Mouse (Mus musculus) stomach, embryonic 14.5 days (tissue): Measurements from ENCODE around the gene Olfr854. TPM values are rescaled to one million over a fixed set of nuclear protein-coding genes. Genes with fewer than 3 reads are reported as not detected.

Experiments used
- ATAC-seq: fragments of 200-750 bp; cut with Nextera tagmentation; 2 replicates; pipeline ENCODE4 v1.8.0; 2017; ENCODE audit warnings: low read depth, moderate TSS enrichment; ENCODE audit not compliant: insufficient number of reproducible peaks, insufficient read depth, low FRiP score
- H3K27ac ChIP-seq: fragments of 300-500 bp; sonication (generic); 2 replicates; pipeline ENCODE4 v1.5.1; 2014; ENCODE audit warnings: mild to moderate bottlenecking, low read length, moderate library complexity, mixed read lengths
- H3K27me3 ChIP-seq: fragments of 300-500 bp; sonication (generic); 2 replicates; pipeline ENCODE4 v1.6.1; 2014; ENCODE audit warnings: low read length, control low read depth, mixed read lengths; ENCODE audit not compliant: control insufficient read depth, insufficient read depth
- H3K36me3 ChIP-seq: fragments of 300-500 bp; sonication (generic); 2 replicates; pipeline ENCODE4 v1.6.1; 2014; ENCODE audit warnings: mild to moderate bottlenecking, control low read depth, low read length, moderate library complexity, mixed read lengths; ENCODE audit not compliant: control insufficient read depth, insufficient read depth
- H3K4me1 ChIP-seq: fragments of 300-500 bp; sonication (generic); 2 replicates; pipeline ENCODE4 v1.6.1; 2014; ENCODE audit warnings: low read length, control low read depth, mixed read lengths; ENCODE audit not compliant: control insufficient read depth, insufficient read depth
- H3K4me2 ChIP-seq: fragments of 300-500 bp; sonication (generic); replicated peaks from 2 replicates; pipeline ENCODE4 v1.6.1; 2014; ENCODE audit warnings: low read depth, low read length, control low read depth
- H3K4me3 ChIP-seq: fragments of 300-500 bp; sonication (generic); 2 replicates; pipeline ENCODE4 v1.5.1; 2014; ENCODE audit warnings: low read depth, low read length, control low read depth
- H3K9ac ChIP-seq: fragments of 300-500 bp; sonication (generic); replicated peaks from 2 replicates; pipeline ENCODE4 v1.6.1; 2014; ENCODE audit warnings: low read depth, mild to moderate bottlenecking, control low read depth, low read length, moderate library complexity, mixed read lengths
- H3K9me3 ChIP-seq: fragments of 300-500 bp; sonication (generic); 2 replicates; pipeline ENCODE4 v1.6.1; 2016; ENCODE audit warnings: low read depth, low read length, control low read depth; ENCODE audit not compliant: control insufficient read depth
- WGBS: fragments of 180-500 bp; shearing (Covaris S2); extraction: QIAGEN DNeasy Blood & Tissue Kit; methylation state at CpG from one replicate; pipeline ENCODE4 v1.1.7; 2014; 5-methylcytosine and 5-hydroxymethylcytosine counted together
- polyA plus RNA-seq: library from polyadenylated mRNA; unstranded; fragments of >200 nt; fragmentation: Nextera tagmentation; extraction: Ambion mirVana; gene quantifications from 2 replicates; pipeline ENCODE4 v1.2.1, GENCODE M21; 2014

Olfr854 gene
- polyA plus RNA-seq = not detected in 2 replicates

DNA sequence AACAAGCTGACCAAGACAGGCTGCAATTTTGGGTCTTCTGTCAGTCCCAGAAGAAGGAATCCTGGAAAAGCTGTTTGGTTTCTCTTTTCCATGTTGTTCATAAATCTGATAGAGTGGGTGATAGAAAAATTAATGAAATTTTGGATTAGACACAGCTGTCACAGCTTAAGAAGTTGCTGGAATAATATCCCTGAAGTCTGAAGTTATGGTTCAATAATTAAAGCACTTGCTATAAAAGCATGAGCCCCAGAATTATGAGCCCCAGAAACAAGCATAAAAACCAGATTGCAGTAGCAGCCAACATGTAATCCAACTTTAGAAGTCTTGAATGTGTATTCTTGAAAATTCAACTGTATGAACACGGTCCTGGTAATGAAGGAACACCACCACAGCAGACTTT, at the start of gene Olfr854:
Gene Olfr854 (minus strand): TSS at position 101 of the 400 bp plus-strand sequence.
- WGBS = 63% methylated on average over 1 of the region's 1 CpGs
- H3K27me3 ChIP-seq = no peaks in the 10 kb centered on the region
- no peaks in the 10 kb centered on the region for H3K36me3 ChIP-seq
- ATAC-seq = no peak
- no peaks in the 10 kb centered on the region for H3K4me1 ChIP-seq
- H3K4me3 ChIP-seq = no peak within 1 kb of the TSS
- H3K4me2 ChIP-seq = no peak within 1 kb of the TSS
- no peak within 1 kb of the TSS for H3K9ac ChIP-seq
- H3K9me3 ChIP-seq = no peaks in the 10 kb centered on the region
- H3K27ac ChIP-seq = no peak within 1 kb of the TSS

DNA sequence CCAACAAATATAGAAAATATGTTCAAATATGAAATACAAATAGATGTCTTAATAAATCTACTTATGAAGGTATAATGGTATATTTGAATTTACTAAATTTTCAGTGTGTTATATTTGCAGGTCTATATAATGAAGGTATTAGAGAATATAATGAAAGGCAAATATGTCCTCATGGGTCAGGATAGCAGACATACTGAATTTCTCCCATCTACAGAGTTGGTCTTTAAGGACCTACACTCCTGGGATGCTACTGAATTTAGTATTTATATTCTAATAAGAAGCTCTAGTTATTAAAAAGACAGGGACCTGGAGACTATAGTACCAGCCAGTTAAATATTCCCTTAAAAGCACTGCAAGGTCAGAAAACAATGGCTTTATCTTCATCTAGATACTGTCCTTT, 15.1 kb upstream of the Olfr854 start, which contains the start of gene Olfr855:
Gene Olfr855 (plus strand): TSS at position 301 of the 400 bp plus-strand sequence.
- H3K4me2 ChIP-seq = no peak within 1 kb of the TSS
- no peak within 1 kb of the TSS for H3K4me3 ChIP-seq
- H3K9me3 ChIP-seq = no peaks in the 10 kb centered on the region
- no peak within 1 kb of the TSS for H3K27ac ChIP-seq
- H3K9ac ChIP-seq = no peak within 1 kb of the TSS
- no peak for ATAC-seq
- no peaks in the 10 kb centered on the region for H3K36me3 ChIP-seq
- no peaks in the 10 kb centered on the region for H3K4me1 ChIP-seq
- no peaks in the 10 kb centered on the region for H3K27me3 ChIP-seq

DNA sequence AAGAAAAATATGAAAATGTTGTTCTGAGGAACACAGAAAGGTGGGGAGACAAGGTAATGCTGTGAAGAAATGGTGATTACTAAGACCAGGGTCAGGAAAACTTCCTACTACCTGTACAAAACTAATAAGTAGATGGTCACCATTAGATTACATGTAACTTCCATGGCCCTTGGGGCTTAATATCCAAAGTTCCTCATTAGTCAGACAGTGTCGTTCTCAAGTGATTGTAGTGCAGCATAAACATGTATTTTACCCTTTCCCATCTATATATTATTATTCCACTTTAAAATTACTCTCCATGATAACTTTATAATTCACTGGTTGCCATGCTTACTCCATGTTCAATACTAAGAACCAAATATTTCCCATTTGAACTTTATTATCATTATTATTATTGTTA, 26.2 kb downstream of the Olfr854 start, which contains the start of gene Olfr853:
Gene Olfr853 (minus strand): TSS at position 101 of the 400 bp plus-strand sequence.
- H3K9me3 ChIP-seq = no peaks in the 10 kb centered on the region; the same call in 1 of the 2 replicates
- H3K36me3 ChIP-seq = no peaks in the 10 kb centered on the region
- H3K27me3 ChIP-seq = no peaks in the 10 kb centered on the region
- H3K4me3 ChIP-seq = no peak within 1 kb of the TSS
- no peaks in the 10 kb centered on the region for H3K4me1 ChIP-seq
- H3K9ac ChIP-seq = no peak within 1 kb of the TSS
- no peak within 1 kb of the TSS for H3K4me2 ChIP-seq
- ATAC-seq = no peak
- 77% methylated on average over 1 of the region's 1 CpGs for WGBS
- H3K27ac ChIP-seq = no peak within 1 kb of the TSS

Other genes with a start within 250 kb of the Olfr854 start
- gene Olfr845, start 230.9 kb downstream of the Olfr854 start, polyA plus RNA-seq = not detected in 2 replicates
- not detected in 2 replicates for gene Olfr846, start 203.4 kb downstream of the Olfr854 start, polyA plus RNA-seq
- gene Olfr847, start 188.7 kb downstream of the Olfr854 start, polyA plus RNA-seq = not detected in 2 replicates
- gene Olfr849, start 127.1 kb downstream of the Olfr854 start, polyA plus RNA-seq = not detected in 2 replicates
- not detected in 2 replicates for gene Olfr850, start 89.1 kb downstream of the Olfr854 start, polyA plus RNA-seq
- not detected in 2 replicates for gene Olfr851, start 74.1 kb downstream of the Olfr854 start, polyA plus RNA-seq
- not detected in 2 replicates for gene Olfr853, start 26.3 kb downstream of the Olfr854 start, polyA plus RNA-seq
- gene Olfr855, start 15.2 kb upstream of the Olfr854 start, polyA plus RNA-seq = not detected in 2 replicates
- gene Zfp317, start 54.7 kb upstream of the Olfr854 start, polyA plus RNA-seq = 31.3 and 34.5 TPM in 2 replicates
- not detected in 2 replicates for gene Olfr857, start 142.1 kb upstream of the Olfr854 start, polyA plus RNA-seq
- gene Olfr58, start 212.9 kb upstream of the Olfr854 start, polyA plus RNA-seq = not detected in 2 replicates
- gene Olfr859, start 237.5 kb upstream of the Olfr854 start, polyA plus RNA-seq = not detected in 2 replicates